Mouse (Mus musculus) kidney, postnatal 0 days (tissue): ENCODE measurements around the gene Manba. TPM values are rescaled to one million over a fixed set of nuclear protein-coding genes. Genes with fewer than 3 reads are reported as not detected.

ENCODE experiments used
- ATAC-seq: fragments of 200-750 bp; cut with Nextera tagmentation; replicated peaks from 2 replicates; pipeline ENCODE4 v1.8.0; 2017; ENCODE audit warnings: low read depth, moderate number of reproducible peaks, moderate TSS enrichment, moderate library complexity; ENCODE audit not compliant: low FRiP score
- DNase-seq: peaks from one replicate; pipeline ENCODE4 v3.0.0-alpha.2; 2016; ENCODE audit warnings: low spot score
- H3K27ac ChIP-seq: fragments of 300-500 bp; sonication (generic); 2 replicates; pipeline ENCODE4 v1.5.1; 2014; ENCODE audit warnings: mild to moderate bottlenecking
- H3K27me3 ChIP-seq: fragments of 300-500 bp; sonication (generic); 2 replicates; pipeline ENCODE4 v1.6.1; 2014; ENCODE audit warnings: low read length, mixed read lengths; ENCODE audit not compliant: insufficient read depth
- H3K36me3 ChIP-seq: fragments of 300-500 bp; sonication (generic); 2 replicates; pipeline ENCODE4 v1.6.1; 2014; ENCODE audit warnings: low read length, mixed read lengths; ENCODE audit not compliant: insufficient read depth
- H3K4me1 ChIP-seq: fragments of 300-500 bp; sonication (generic); replicated peaks from 2 replicates; pipeline ENCODE4 v1.6.1; 2014; ENCODE audit warnings: antibody characterized with exemption, low read length, mixed read lengths; ENCODE audit not compliant: insufficient read depth
- H3K4me2 ChIP-seq: fragments of 300-500 bp; sonication (generic); 2 replicates; pipeline ENCODE4 v1.6.1; 2014; ENCODE audit warnings: mild to moderate bottlenecking, low read length, moderate library complexity, mixed read lengths
- H3K4me3 ChIP-seq: fragments of 300-500 bp; sonication (generic); replicated peaks from 2 replicates; pipeline ENCODE4 v1.5.1; 2014; ENCODE audit warnings: low read depth, low read length
- H3K9ac ChIP-seq: fragments of 300-500 bp; sonication (generic); 2 replicates; pipeline ENCODE4 v1.6.1; 2014; ENCODE audit warnings: low read depth, low read length
- H3K9me3 ChIP-seq: fragments of 300-500 bp; sonication (generic); replicated peaks from 2 replicates; pipeline ENCODE4 v1.6.1; 2016; ENCODE audit warnings: low read length, inconsistent platforms, mixed read lengths
- CTCF ChIP-seq: IDR thresholded peaks from 2 replicates; pipeline ENCODE4 v1.5.1; 2016; ENCODE audit warnings: antibody characterized with exemption, low read depth, mild to moderate bottlenecking, moderate library complexity
- WGBS: fragments of 180-500 bp; shearing (Covaris S2); extraction: QIAGEN DNeasy Blood & Tissue Kit; methylation state at CpG from one replicate; pipeline ENCODE4 v1.1.7; 2014; 5-methylcytosine and 5-hydroxymethylcytosine counted together
- polyA plus RNA-seq: library from polyadenylated mRNA; unstranded; fragments of >200 nt; fragmentation: Nextera tagmentation; extraction: Ambion mirVana; gene quantifications from 2 replicates; pipeline ENCODE4 v1.2.1, GENCODE M21; 2015

The Manba gene
- polyA plus RNA-seq, 1 experiment from 2014 or later = 37.8 TPM

- no peak overlapping the region for H3K4me3 ChIP-seq
- 0 out of 2 replicates have a peak, but pooled peaks have one; percentile 2 for TF ChIP-seq CTCF
- peaks cover 34% of the 10 kb centered on the region for H3K36me3 ChIP-seq
- DNase-seq = peak; percentile 44
- H3K27ac ChIP-seq = no peak overlapping the region
- no peaks in the 10 kb centered on the region for H3K4me1 ChIP-seq
- no peaks in the 10 kb centered on the region for H3K9me3 ChIP-seq
- 75% methylated on average over 21 of the region's 21 CpGs for WGBS
- ATAC-seq = 0 out of 2 replicates have a peak, but pooled peaks have one; percentile 23
- H3K9ac ChIP-seq = no peak overlapping the region
- H3K27me3 ChIP-seq = no peaks in the 10 kb centered on the region
- no peak overlapping the region for H3K4me2 ChIP-seq
These were observed 109.0 kb downstream of the Manba start for GRCm38 (mm10) chr3:135594238-135594917.

- no peak for TF ChIP-seq CTCF
- 70% methylated on average over 4 of the region's 4 CpGs for WGBS
- H3K4me1 ChIP-seq = no peaks in the 10 kb centered on the region
- DNase-seq (peak; percentile 40), ATAC-seq (no peak)
- H3K4me3 ChIP-seq = no peak overlapping the region
- no peak overlapping the region for H3K4me2 ChIP-seq
- peaks cover 34% of the 10 kb centered on the region for H3K36me3 ChIP-seq
- peak overlapping the region; percentile 52 for H3K27ac ChIP-seq
- H3K9ac ChIP-seq = no peak overlapping the region
- H3K27me3 ChIP-seq = no peaks in the 10 kb centered on the region
- H3K9me3 ChIP-seq = no peaks in the 10 kb centered on the region
These were observed 111.6 kb downstream of the Manba start for GRCm38 (mm10) chr3:135597014-135597413.

GRCm38 (mm10) chr3:135598355-135598754 is 112.9 kb downstream of the Manba start:
- no peak overlapping the region for H3K4me2 ChIP-seq
- ATAC-seq = no peak
- no peaks in the 10 kb centered on the region for H3K27me3 ChIP-seq
- no peaks in the 10 kb centered on the region for H3K4me1 ChIP-seq
- no peak overlapping the region for H3K9ac ChIP-seq
- H3K36me3 ChIP-seq = peaks cover 33% of the 10 kb centered on the region
- WGBS = 81% methylated on average over 3 of the region's 3 CpGs
- DNase-seq = no peak
- TF ChIP-seq CTCF = no peak
- H3K9me3 ChIP-seq = no peaks in the 10 kb centered on the region
- no peak overlapping the region for H3K27ac ChIP-seq
- no peak overlapping the region for H3K4me3 ChIP-seq

- Histone ChIP-seq H3K9me3 (no peaks in the 10 kb centered on the region), H3K27me3 (no peaks in the 10 kb centered on the region), H3K4me1 (0 out of 2 replicates have a peak, but pooled peaks cover 4% of the 10 kb centered on the region), H3K4me2 (no peak overlapping the region), H3K36me3 (peaks cover 49% of the 10 kb centered on the region), H3K4me3 (no peak overlapping the region), H3K27ac (no peak overlapping the region), H3K9ac (no peak overlapping the region)
- no peak for TF ChIP-seq CTCF
- no peak for DNase-seq
- ATAC-seq = no peak
- WGBS = 90% methylated on average over 10 of the region's 10 CpGs
These were observed 117.3 kb downstream of the Manba start for GRCm38 (mm10) chr3:135602731-135603130.

GRCm38 (mm10) chr3:135604626-135605417 is 119.4 kb downstream of the Manba start:
- Histone ChIP-seq H3K36me3 (peaks cover 54% of the 10 kb centered on the region), H3K27me3 (no peaks in the 10 kb centered on the region), H3K9ac (no peak overlapping the region), H3K4me1 (0 out of 2 replicates have a peak, but pooled peaks cover 4% of the 10 kb centered on the region), H3K4me2 (no peak overlapping the region), H3K4me3 (no peak overlapping the region), H3K27ac (no peak overlapping the region), H3K9me3 (no peaks in the 10 kb centered on the region)
- TF ChIP-seq CTCF = no peak
- ATAC-seq = no peak
- 78% methylated on average over 10 of the region's 10 CpGs for WGBS
- no peak for DNase-seq

- no peak for ATAC-seq
- no peak for DNase-seq
- Histone ChIP-seq H3K4me2 (no peak overlapping the region), H3K36me3 (peaks cover 54% of the 10 kb centered on the region), H3K4me3 (no peak overlapping the region), H3K4me1 (0 out of 2 replicates have a peak, but pooled peaks cover 4% of the 10 kb centered on the region), H3K27me3 (no peaks in the 10 kb centered on the region), H3K9ac (no peak overlapping the region), H3K27ac (no peak overlapping the region), H3K9me3 (no peaks in the 10 kb centered on the region)
- TF ChIP-seq CTCF = no peak
- WGBS = 79% methylated on average over 4 of the region's 4 CpGs
These were observed 120.1 kb downstream of the Manba start for GRCm38 (mm10) chr3:135605474-135605873.
